Mouse (Mus musculus) ES-CJ7 (cell line): ENCODE measurements at regions not wholly inside any gene's neighbourhood (a gene's known extent, or its start where the extent isn't known, plus 50 kb on each side); places are given as distances from the start of the nearest gene placed in this dataset.
A peak's percentile ranks its signal among the peaks of the same experiment; 100 is the strongest.

Source experiments
- DNase-seq: peaks from one replicate; pipeline ENCODE4 v3.0.0; 2011; ENCODE audit warnings: low read depth, low spot score

GRCm38 (mm10) chr1:60823006-60823665 lies 63.7 kb upstream of the Ctla4 start:
- DNase-seq, result peak; percentile 93

- no peak for DNase-seq
These were observed 62.3 kb upstream of the Ctla4 start for GRCm38 (mm10) chr1:60824218-60825125.

DNA sequence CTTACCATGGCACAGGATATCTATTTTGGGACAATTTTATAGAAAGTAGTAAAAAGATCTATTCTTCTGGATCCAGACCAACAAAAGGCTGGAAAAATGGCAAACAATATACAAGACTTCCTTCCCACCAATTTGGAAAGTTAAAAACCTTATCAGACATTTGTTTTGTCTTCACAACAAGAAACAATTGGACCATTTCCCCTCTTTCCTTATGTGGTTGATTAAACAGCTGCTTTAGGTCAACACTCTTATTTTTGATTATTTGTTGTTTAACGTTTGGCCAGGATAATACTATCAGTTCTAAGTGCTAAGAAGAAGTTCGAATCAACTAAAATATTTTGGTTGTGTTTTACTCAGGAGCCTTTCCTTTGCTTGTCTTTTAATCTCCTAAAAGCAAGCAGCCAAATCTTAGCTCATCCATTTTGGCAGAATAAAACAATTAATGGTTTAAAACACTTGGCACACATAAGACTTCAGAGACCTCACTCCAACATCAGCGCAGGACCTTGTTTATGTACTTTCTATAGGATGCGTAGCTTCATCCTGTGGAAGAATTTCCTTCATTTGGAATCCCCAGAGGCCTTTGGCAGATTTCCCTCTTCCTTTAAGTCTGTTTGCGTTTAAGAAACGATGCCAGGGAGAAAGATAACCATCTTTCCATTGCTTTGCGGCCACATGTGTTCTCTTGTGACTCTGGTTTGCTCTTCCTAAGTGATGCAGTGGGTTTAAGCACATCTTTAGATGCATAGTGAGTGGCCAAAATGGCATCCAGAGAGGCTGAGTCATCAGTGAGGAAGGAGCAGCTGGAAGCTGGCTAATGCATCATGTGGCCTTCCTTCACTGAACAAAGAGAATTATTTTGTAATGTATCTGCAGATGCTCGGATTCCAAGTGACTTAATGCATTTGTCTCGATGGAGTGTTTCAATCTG lies 61.3 kb upstream of the Ctla4 start:
- no peak for DNase-seq

GRCm38 (mm10) chr1:60826981-60827380 lies 59.8 kb upstream of the Ctla4 start:
- no peak for DNase-seq

GRCm38 (mm10) chr1:60828152-60828551 lies 58.6 kb upstream of the Ctla4 start:
- no peak for DNase-seq

GRCm38 (mm10) chr1:60829849-60830248 lies 57.0 kb upstream of the Ctla4 start:
- DNase-seq, result no peak

DNA sequence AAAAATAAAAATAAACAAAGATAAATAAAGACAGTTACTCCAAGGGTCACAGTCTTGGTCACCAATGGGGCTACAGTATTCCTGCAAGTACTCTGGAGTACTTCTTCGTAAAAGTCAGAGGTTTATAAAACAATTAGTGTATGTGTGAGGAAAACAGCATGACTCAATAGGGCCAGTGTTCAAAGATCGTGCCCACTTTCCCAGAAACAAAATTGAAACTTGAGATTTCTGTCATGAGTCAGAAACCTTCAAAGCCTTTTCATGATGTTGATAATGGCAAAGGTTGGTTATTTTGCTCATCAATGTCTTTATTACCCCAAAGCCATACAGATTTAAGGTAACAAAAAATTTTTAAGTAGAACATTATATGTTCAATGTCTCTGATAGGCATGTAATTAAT lies 53.1 kb upstream of the Ctla4 start:
- DNase-seq, result no peak
